Mouse (Mus musculus) layer of hippocampus, adult 18-20 months (tissue): ENCODE results near the gene Tab1. TPM values are rescaled to one million over a fixed set of nuclear protein-coding genes. Genes with fewer than 3 reads are reported as not detected.

Source experiments
- DNase-seq, 2 experiments: peaks; one replicate each; pipeline ENCODE4 v3.0.0; 2022; ENCODE audit warnings: low spot score in 2 of 2
- total RNA-seq, 2 experiments: library from RNA; stranded (reverse); gene quantifications; 2 replicates each; pipeline ENCODE4 v1.2.3; 2021

Tab1 gene
- total RNA-seq, 2 experiments from 2014 or later: 21.2 to 23.4 TPM

GRCm38 (mm10) chr15:80136645-80137044, 3.7 kb downstream of the Tab1 start:
- no peak for DNase-seq

DNA sequence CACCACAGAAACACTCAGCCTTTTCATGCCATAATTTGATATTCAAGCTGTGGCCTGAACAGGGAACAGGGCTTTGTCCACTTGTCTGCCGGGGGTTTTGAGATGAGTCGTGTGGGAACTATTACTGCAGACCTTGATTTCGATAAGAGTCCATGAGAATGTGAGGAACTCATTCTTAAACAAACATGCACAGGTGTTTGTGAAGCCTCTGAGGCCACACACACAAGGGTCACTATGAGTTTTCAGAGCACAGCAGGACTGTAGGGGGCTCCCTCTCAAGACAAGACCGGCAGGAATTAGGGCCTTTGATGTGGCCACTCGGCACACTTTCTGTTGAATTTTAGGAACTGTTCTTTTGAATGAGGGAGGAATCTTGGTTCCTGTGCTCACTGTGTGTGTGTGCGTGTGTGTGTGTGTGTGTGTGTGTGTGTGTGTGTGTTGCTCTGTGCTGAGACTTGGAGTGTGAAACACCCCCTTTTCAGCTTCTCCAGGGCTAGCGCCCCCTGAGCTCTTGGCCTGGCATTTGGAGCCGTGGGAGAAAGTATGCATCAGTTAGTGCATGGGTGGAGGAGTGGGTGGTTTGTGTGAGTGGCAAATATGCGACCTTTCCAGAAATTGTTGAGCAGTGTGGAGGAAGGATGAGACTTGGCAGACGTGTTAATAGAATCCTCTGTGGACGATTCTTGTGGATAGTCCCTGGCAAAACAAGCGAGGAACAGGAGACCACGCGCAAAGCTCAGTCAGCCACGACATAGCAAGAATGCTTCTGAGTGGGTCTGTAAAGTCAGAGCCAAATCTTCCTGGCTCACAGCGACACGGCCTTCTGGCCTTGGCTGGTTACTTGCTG, 5.2 kb downstream of the Tab1 start:
- DNase-seq: peak; percentile 69 to 79

GRCm38 (mm10) chr15:80140302-80140701, 7.4 kb downstream of the Tab1 start:
- no peak for DNase-seq

DNA sequence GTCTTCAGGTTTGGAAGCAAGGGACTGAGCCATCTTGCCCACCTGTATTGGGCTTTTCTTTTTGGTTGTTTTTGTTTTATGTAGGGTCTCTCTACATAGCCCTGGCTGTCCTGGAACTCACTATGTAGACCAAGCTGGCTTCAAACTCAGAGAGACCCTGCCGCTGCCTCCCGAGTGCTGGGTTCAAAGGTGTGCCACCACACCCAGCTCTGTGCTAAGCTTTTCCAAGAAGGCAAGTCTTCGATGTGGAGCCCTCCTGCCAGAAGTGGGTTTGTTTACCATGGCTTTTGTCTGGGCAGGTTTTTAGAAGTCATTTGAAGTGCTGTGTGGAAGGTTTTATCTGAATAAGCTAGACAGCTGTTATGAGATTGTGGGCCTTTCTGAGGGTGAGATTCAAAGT, 8.0 kb downstream of the Tab1 start:
- no peak for DNase-seq

DNA sequence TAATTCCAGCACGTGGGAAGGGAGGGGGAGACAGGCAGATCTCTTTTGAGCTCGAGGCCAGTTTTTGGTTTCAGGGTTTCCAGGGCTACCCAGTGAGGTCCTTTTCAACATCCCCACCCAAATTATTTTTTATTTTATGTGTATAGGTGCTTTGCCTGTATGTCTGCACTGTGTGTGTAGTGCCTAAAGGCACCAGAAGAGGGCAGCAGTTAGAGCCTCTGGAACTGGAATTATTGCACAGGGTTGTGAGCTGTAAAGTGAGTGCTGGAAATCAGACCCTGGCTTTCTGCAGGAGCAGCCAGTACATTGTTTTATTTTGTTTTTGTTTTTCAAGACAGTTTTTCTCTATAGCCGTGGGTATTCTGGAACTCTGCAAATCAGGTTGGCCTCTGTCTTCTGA, 9.2 kb downstream of the Tab1 start:
- no peak for DNase-seq

DNA sequence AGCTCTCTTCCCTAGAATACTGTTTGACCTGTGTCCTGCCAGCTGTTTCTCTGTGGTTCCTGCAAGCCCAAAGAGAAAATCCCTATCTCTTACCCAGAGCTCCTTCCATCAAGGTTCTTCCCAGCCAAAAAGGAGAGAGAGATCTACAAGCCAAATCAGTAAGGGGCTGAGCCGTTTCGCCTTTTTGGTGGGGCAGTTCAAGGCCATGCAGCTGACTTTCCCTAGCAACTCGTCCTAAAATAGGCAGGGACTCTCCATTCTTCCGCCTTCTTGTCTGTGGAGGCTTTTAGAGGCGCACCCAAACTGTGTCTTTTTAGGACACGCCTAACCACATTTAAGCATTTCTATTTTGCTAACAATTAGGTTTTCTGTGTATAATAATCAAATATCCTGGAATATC, 10.8 kb downstream of the Tab1 start:
- no peak for DNase-seq

DNA sequence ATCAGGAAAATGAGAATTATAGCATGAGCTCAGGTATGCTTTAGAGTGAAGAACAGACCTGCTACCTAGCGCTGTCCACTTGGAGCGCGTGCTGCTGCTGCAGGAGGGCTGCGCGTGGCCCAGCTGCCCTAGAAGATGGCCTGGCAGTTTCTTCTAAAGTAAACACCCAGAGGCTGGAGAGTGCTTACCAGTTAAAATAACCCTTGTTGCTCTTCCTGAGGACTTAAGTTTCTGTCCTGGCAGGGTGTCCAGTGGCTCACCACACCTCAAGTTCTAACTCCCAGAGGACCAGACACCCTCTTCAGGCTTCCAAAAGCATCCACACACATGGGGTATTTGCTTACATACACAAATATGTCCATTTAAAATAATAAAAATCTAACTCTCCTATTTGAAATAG, 12.5 kb downstream of the Tab1 start:
- DNase-seq: no peak

DNA sequence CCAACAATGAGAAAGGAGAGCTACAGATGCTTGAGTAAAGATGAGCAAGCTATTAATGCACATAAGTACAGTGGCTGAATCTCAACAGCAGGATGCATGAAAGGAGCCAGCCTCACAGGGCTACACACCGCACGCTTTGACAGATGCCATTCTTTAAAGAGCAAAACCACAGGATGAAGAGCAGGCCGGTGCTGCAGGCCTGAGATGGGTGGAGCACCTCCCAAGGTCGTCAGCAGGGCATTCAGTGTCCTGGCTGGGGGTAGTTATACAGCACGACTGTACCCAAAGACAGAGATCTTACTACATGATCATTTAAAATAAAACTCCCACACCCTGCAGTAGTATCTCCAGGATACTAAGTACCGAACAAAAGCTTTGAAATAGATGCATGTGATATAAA, 13.2 kb downstream of the Tab1 start:
- DNase-seq: no peak

DNA sequence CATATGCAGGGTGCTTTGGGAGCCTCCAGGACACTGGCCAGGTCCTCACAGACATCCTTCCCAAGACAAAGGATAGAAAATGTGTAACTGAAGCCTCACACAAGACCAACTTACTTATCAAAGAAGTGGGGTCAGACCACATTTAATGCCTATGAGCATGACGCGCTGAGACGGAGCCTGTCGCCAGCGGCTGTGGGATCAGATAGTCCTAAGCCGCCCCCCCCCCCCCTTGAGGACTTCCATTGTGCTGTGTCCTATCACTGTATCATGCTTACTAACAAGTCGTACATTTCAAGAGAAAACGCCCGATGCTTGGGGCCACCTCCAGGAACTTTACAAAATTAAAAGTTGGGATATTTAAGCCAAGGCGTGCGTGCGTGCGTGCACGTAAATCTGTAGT, 14.2 kb downstream of the Tab1 start:
- DNase-seq: no peak

DNA sequence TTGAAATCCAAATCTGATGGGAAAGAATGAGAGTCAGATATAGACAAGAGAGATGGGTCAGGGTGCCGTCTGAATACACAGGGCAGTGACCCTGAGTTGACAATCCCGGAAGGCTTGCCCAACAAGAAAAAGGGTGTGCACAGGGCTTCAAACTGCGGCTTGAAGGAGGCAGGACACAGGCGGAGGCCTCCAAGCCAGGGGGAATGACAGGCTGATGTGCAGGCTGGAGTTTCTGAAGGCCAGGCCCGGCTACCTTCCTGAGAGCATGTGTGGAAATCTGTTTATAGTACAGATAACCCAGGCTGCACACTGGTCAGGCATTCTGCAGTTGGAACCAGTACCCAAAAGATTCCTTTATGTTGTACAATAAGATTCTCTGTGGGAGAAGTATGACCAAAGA, 14.6 kb downstream of the Tab1 start:
- DNase-seq: no peak

- no peak for DNase-seq
These were observed 15.6 kb downstream of the Tab1 start for GRCm38 (mm10) chr15:80148565-80148964.

GRCm38 (mm10) chr15:80149517-80149916, 16.6 kb downstream of the Tab1 start:
- DNase-seq: no peak

DNA sequence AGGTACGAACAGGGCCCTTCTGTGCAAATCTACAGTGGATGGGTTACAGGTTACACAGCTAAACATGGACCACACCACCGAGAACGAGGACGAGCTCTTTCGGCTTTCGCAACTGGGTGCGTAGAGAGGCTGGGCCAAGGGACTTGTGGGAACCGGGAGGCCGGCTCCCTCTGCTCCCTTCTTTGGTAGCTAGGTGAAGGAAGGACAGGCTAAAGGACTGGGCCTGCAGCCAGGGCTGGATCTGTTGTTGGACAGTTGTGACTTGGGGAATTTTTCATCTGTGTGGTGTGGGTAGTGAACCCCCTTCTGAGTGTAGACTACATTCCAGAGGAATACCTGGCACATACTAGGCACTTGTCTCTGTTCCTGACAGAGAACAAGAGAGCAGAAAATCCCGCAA, 19.7 kb downstream of the Tab1 start:
- no peak for DNase-seq

- DNase-seq: no peak
These were observed 20.8 kb downstream of the Tab1 start for GRCm38 (mm10) chr15:80153757-80154156.

DNA sequence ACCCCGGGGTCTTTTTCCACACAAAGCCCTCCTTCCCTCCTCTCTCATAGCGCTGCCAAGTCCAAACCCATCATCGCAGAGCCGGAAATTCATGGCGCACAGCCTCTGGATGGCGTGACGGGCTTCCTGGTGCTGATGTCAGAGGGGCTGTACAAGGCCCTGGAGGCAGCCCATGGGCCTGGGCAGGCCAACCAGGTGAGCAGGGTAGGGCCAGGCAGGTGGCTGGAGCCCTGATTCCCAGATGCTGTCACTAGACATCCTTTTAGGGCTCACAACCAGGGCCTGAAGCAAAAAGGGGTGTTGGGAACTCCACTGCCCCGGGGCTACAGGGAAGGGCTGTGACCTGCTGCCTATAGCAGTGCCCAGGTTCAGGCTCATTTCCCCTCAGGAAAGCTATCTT, 22.8 kb downstream of the Tab1 start:
- no peak for DNase-seq

GRCm38 (mm10) chr15:80157197-80157943, 24.4 kb downstream of the Tab1 start:
- DNase-seq: no peak

GRCm38 (mm10) chr15:80158001-80158706, 25.2 kb downstream of the Tab1 start:
- no peak for DNase-seq

- no peak for DNase-seq
These were observed 25.8 kb downstream of the Tab1 start for GRCm38 (mm10) chr15:80158707-80159090.

GRCm38 (mm10) chr15:80159286-80159901, 26.5 kb downstream of the Tab1 start:
- DNase-seq: no peak

- no peak for DNase-seq
These were observed 27.3 kb downstream of the Tab1 start for GRCm38 (mm10) chr15:80160223-80160622.

- DNase-seq: no peak
These were observed 27.8 kb downstream of the Tab1 start for GRCm38 (mm10) chr15:80160726-80161125.

GRCm38 (mm10) chr15:80161199-80161598, 28.3 kb downstream of the Tab1 start:
- no peak for DNase-seq
